Mouse (Mus musculus) monocyte, adult 5-6 weeks (primary cell): Measurements from ENCODE around the gene Pde11a. TPM values are rescaled to one million over a fixed set of nuclear protein-coding genes. Genes with fewer than 3 reads are reported as not detected.

Source experiments
- ATAC-seq: fragments of 153-309, 156-312 bp; replicated peaks from 2 replicates; pipeline ENCODE4 v1.8.0; 2017; ENCODE audit warnings: mild to moderate bottlenecking; ENCODE audit not compliant: low TSS enrichment, insufficient number of reproducible peaks, severe bottlenecking, poor library complexity, low FRiP score
- total RNA-seq: library from RNA; stranded (forward); fragments of 200-1000, 200-491, 200-594 nt; gene quantifications from 3 replicates; pipeline ENCODE4 v1.2.3, GENCODE M21; 2017

The Pde11a gene
- not detected in 3 replicates for total RNA-seq

- no peak for ATAC-seq
These were observed at the start of gene Pde11a for GRCm38 (mm10) chr2:76338215-76339156. Gene Pde11a, minus strand, starts transcription at chr2:76338774.

GRCm38 (mm10) chr2:76386531-76386930 lies 48.0 kb upstream of the Pde11a start:
- ATAC-seq, result no peak

- no peak for ATAC-seq
These were observed 40.1 kb upstream of the Pde11a start for GRCm38 (mm10) chr2:76378646-76379045.

- no peak for ATAC-seq
These were observed 36.1 kb upstream of the Pde11a start for GRCm38 (mm10) chr2:76374544-76375206.

- ATAC-seq, result no peak
These were observed 33.7 kb upstream of the Pde11a start for GRCm38 (mm10) chr2:76372244-76372643.

GRCm38 (mm10) chr2:76370656-76370922 lies 32.0 kb upstream of the Pde11a start:
- ATAC-seq, result no peak

- ATAC-seq, result peak; percentile 85
These were observed 31.5 kb upstream of the Pde11a start, which contains the start of gene Rbm45 for GRCm38 (mm10) chr2:76369821-76370655. Gene Rbm45, plus strand, starts transcription at chr2:76369984.

- ATAC-seq, result no peak
These were observed 30.5 kb upstream of the Pde11a start for GRCm38 (mm10) chr2:76368861-76369660.

- 0 out of 2 replicates have a peak, but pooled peaks have one; percentile 34 for ATAC-seq
These were observed 28.8 kb upstream of the Pde11a start for GRCm38 (mm10) chr2:76367188-76367922.

- ATAC-seq, result no peak
These were observed 27.2 kb upstream of the Pde11a start for GRCm38 (mm10) chr2:76365811-76366210.

GRCm38 (mm10) chr2:76362111-76362510 lies 23.5 kb upstream of the Pde11a start:
- ATAC-seq, result no peak

- ATAC-seq, result no peak
These were observed 21.7 kb upstream of the Pde11a start, which contains the start of gene Cyct for GRCm38 (mm10) chr2:76360226-76360625. Gene Cyct, minus strand, starts transcription at chr2:76360450.

GRCm38 (mm10) chr2:76347839-76348238 lies 9.3 kb upstream of the Pde11a start:
- ATAC-seq, result no peak

- no peak for ATAC-seq
These were observed 3.6 kb upstream of the Pde11a start for GRCm38 (mm10) chr2:76342146-76342545.

GRCm38 (mm10) chr2:76334596-76334995 lies 4.0 kb downstream of the Pde11a start:
- ATAC-seq, result no peak

GRCm38 (mm10) chr2:76332161-76332805 lies 6.3 kb downstream of the Pde11a start:
- ATAC-seq, result no peak

- ATAC-seq, result no peak
These were observed 8.5 kb downstream of the Pde11a start for GRCm38 (mm10) chr2:76330081-76330480.
